Mouse (Mus musculus) MEL (cell line): ENCODE measurements around the gene S100g.

Experiments used
- CTCF ChIP-seq, 3 experiments: IDR thresholded peaks in 2 of 3; conservative IDR thresholded peaks in 1 of 3; 2 replicates each; pipeline ENCODE4 v1.5.1; 2011 to 2012; ENCODE audit warnings: low read length in 3 of 3, low read depth in 2 of 3, mild to moderate bottlenecking in 2 of 3, improper control_type of control experiment in 1 of 3, inconsistent platforms in 1 of 3, mixed read lengths in 1 of 3, moderate library complexity in 1 of 3; ENCODE audit not compliant: control insufficient read depth in 1 of 3, insufficient read depth in 1 of 3, poor library complexity in 1 of 3, severe bottlenecking in 1 of 3
- E2F4 ChIP-seq: IDR thresholded peaks from 2 replicates; pipeline ENCODE4 v1.6.1; 2011; ENCODE audit warnings: low read depth, low read length, improper control_type of control experiment, borderline replicate concordance
- EP300 ChIP-seq, 2 experiments: IDR thresholded peaks; 2 replicates each; pipeline ENCODE4 v1.6.1; 2011; ENCODE audit warnings: improper control_type of control experiment in 2 of 2, low read length in 2 of 2, low read depth in 1 of 2, mild to moderate bottlenecking in 1 of 2
- GABPA ChIP-seq: IDR thresholded peaks from 2 replicates; pipeline ENCODE4 v1.6.1; 2012; ENCODE audit warnings: low read depth, mild to moderate bottlenecking, inconsistent platforms, low read length, improper control_type of control experiment, moderate library complexity
- MAZ ChIP-seq: IDR thresholded peaks from 2 replicates; pipeline ENCODE4 v1.6.1; 2012; ENCODE audit warnings: low read depth, mild to moderate bottlenecking, inconsistent platforms, low read length, improper control_type of control experiment
- MYB ChIP-seq: IDR thresholded peaks from 2 replicates; pipeline ENCODE4 v1.6.1; 2011; ENCODE audit warnings: mild to moderate bottlenecking, low read depth, low read length, improper control_type of control experiment
- NELFE ChIP-seq: IDR thresholded peaks from 2 replicates; pipeline ENCODE4 v1.6.1; 2011; ENCODE audit warnings: low read depth, low read length, improper control_type of control experiment
- POLR2A ChIP-seq, 2 experiments: IDR thresholded peaks; 2 replicates each; pipeline ENCODE4 v1.6.1; 2011 to 2012; ENCODE audit warnings: low read length in 2 of 2, mild to moderate bottlenecking in 2 of 2, control low read depth in 1 of 2, improper control_type of control experiment in 1 of 2, low read depth in 1 of 2, moderate library complexity in 1 of 2; ENCODE audit not compliant: control insufficient read depth in 1 of 2, insufficient read depth in 1 of 2, poor library complexity in 1 of 2
- POLR2AphosphoS2 ChIP-seq: IDR thresholded peaks from 2 replicates; pipeline ENCODE4 v1.6.1; 2011; ENCODE audit warnings: low read length, improper control_type of control experiment
- SMC3 ChIP-seq: IDR thresholded peaks from 2 replicates; pipeline ENCODE4 v1.6.1; 2011; ENCODE audit warnings: low read depth, low read length, improper control_type of control experiment
- USF1 ChIP-seq: IDR thresholded peaks from 2 replicates; pipeline ENCODE4 v1.6.1; 2014; ENCODE audit warnings: low read depth, mild to moderate bottlenecking, inconsistent platforms, low read length, improper control_type of control experiment, moderate library complexity
- ZNF384 ChIP-seq: IDR thresholded peaks from 2 replicates; pipeline ENCODE4 v1.6.1; 2012; ENCODE audit warnings: low read depth, mild to moderate bottlenecking, inconsistent platforms, low read length, improper control_type of control experiment

GRCm38 (mm10) chrX:162992121-162992520 lies 27.7 kb upstream of the S100g start:
- no peak for TF ChIP-seq MYB
- TF ChIP-seq USF1 = no peak
- no peak for TF ChIP-seq CTCF (IDR thresholded peaks at IDR 0.05 in 2 of 3, conservative IDR thresholded peaks at IDR 0.05 in 1 of 3; ENCODE audit: control insufficient read depth in 1 of 3, insufficient read depth in 1 of 3, low read depth in 2 of 3, low read length in 3 of 3, poor library complexity in 1 of 3, severe bottlenecking in 1 of 3)
- TF ChIP-seq POLR2A (IDR thresholded peaks at IDR 0.05; ENCODE audit: control insufficient read depth in 1 of 2, insufficient read depth in 1 of 2, low read depth in 1 of 2, low read length in 2 of 2, poor library complexity in 1 of 2) = no peak
- TF ChIP-seq NELFE = no peak
- no peak for TF ChIP-seq E2F4
- no peak for TF ChIP-seq ZNF384
- no peak for TF ChIP-seq POLR2AphosphoS2
- no peak for TF ChIP-seq EP300 (IDR thresholded peaks at IDR 0.05; ENCODE audit: low read depth in 1 of 2, low read length in 2 of 2)
- TF ChIP-seq SMC3 = no peak
- TF ChIP-seq GABPA = no peak
- no peak for TF ChIP-seq MAZ
